Mouse (Mus musculus): ENCODE measurements around the gene Slc22a5.
"Not testable (repeated sequence)": the region's sequence is repeated elsewhere in the genome, so short reads cannot be mapped to it uniquely, and the experiment has no call there.

Slc22a5 gene

DNA sequence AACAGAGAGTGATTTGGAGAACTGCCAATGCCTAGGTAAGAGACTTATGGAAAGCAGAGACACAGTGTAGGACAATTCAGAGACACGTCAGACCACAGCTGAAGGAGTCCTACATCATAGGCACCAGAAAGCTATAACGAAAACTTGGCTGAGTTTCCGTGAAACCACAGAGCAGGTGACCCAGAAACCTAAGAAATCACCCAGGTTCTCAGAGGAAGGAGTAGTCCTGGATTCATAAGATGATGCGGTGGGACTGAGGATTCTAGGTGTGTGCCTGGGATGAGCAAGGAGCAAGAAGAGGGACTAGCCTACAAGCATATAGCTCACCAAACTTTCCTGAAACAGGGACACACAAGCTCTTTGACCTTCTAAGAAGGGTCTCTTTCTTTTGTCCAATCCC, 3.2 kb downstream of the Slc22a5 start:
- DNase-seq (ENCODE audit: low spot score), result no peak

GRCm38 (mm10) chr11:53883287-53883686, 8.2 kb downstream of the Slc22a5 start:
- no peak for DNase-seq (ENCODE audit: low spot score)

DNA sequence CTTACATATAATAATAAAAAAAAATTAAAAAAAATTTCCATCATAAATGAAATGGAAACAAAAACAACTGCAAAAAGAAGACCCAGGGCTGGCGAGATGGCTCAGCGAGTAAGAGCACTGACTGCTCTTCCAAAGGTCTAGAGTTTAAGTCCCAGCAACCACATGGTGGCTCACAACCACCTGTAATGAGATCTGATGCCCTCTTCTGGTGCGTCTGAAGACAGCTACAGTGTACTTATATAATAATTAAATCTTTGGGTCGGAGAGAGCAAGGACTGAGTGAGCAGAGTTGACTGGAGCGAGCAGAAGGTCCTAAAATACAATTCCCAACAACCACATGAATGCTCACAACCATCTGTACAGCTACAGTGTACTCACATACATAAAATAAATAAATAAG, 13.4 kb downstream of the Slc22a5 start:
- DNase-seq (ENCODE audit: low spot score), result not testable (repeated sequence)

- DNase-seq (ENCODE audit: low spot score), result no peak
These were observed 15.0 kb downstream of the Slc22a5 start for GRCm38 (mm10) chr11:53876488-53876887.

DNA sequence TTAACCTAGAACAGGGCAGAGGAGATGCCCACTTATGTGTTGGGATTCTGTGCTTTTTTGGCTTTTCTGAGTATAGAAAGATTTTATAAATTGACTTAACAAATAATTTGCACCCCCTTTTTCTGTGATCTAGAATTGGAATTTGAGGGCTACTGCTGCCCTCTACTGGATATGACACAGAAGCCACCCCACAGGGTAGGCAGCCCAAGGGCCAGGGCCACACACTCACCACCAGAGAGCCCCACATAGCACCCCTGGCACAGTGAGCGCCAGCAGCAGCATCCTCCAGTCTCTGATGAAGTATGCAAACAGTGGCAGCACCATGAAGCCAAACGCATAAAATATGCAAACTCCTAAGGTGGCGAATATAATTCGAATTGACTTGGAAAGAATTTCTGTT, 16.8 kb downstream of the Slc22a5 start:
- DNase-seq (ENCODE audit: low spot score), result no peak

DNA sequence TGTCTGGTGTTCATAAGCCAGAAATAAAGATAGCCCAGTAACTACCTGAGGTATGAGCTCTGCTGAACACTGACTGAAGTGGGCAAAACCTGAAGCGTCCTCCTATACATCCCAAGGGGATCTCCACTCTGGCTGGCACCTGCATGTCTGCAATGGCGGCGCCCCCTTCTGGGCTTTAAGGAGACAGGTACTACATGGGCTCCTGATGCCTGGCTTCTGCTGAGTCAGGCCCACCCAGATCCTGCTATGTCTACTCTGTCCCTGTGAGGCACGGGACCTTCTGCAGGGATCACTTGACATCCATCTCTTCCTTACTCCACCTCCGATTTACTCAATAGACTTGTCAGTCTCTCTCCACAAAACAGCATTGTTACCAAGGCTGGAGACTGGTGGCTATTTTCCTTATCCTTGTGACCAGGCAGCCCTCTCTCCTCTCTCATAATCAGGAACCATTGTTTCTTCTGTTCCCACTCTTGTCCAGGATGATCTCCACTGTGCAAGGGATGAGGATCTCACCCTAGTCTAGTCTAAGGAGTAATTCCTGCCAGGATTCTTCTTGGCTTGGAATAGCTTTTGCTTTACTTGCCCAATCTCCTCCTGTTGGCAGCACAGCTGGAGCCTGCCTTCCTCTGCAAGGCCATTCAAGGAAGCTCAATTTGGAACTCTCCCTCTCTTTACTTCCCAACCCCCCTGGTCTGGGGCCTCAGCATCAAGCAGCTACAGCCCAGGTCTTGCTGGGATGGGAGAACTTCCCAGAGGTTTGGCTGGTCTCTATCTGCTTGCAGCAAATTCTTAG, 17.4 kb downstream of the Slc22a5 start:
- DNase-seq (ENCODE audit: low spot score), result not testable (repeated sequence)

GRCm38 (mm10) chr11:53871786-53872507, 19.5 kb downstream of the Slc22a5 start:
- DNase-seq (ENCODE audit: low spot score), result no peak

GRCm38 (mm10) chr11:53869172-53869571, 22.3 kb downstream of the Slc22a5 start:
- no peak for DNase-seq (ENCODE audit: low spot score)

- DNase-seq (ENCODE audit: low spot score), result not testable (repeated sequence)
These were observed 23.1 kb downstream of the Slc22a5 start for GRCm38 (mm10) chr11:53868323-53868722.

GRCm38 (mm10) chr11:53864724-53865310, 26.6 kb downstream of the Slc22a5 start:
- DNase-seq (ENCODE audit: low spot score), result not testable (repeated sequence)

- not testable (repeated sequence) for DNase-seq (ENCODE audit: low spot score)
These were observed 30.5 kb downstream of the Slc22a5 start for GRCm38 (mm10) chr11:53860944-53861343.

DNA sequence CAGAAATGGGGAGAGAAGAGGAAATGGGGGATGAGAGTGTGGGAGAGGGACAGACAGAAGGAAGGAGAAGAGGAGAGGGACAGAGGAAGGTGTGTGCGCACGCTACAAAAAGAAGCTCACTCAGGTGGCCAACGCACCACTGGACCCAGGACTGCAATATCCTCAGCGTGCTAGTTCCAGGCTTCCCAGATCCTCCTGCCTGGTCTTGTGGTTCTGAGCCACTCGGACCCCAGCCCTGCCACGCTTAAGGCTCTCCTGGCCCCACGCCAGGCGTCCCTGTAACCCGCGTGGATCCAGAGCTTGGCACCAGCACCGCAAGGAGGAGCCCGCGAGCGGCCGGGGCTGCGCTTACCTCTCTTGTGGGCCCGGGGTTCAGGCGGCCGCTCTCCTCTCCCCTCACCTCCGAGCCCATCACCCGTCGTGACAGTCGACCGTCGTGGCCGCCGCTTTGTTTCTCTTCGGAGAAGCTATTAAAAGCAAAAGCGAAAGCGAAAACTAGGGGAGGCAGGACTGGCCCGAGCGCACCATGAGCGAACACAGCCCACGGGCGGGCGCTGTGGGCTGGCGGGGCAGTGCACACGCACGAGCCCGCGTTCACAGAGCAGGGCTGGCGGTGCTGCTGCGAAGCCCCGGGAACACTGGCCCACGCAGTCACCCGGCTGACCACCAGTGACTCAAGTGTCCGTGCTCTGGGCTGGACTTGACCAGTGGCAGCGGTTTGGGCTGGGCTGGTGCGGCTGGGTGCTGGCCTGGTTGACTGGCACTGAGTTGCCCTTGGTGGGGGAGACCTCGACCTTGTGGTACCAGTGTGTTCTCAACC, 32.5 kb downstream of the Slc22a5 start, which contains the start of gene Gm12216:
Gm12216 (minus strand) TSS at position 496 of the 820 bp plus-strand sequence.
- DNase-seq (ENCODE audit: low spot score), result not testable (repeated sequence)

- no peak for DNase-seq (ENCODE audit: low spot score)
These were observed 33.3 kb downstream of the Slc22a5 start for GRCm38 (mm10) chr11:53858058-53858760.

GRCm38 (mm10) chr11:53853665-53854064, 37.8 kb downstream of the Slc22a5 start:
- peak; percentile 64 for DNase-seq (ENCODE audit: low spot score)

GRCm38 (mm10) chr11:53851795-53852194, 39.7 kb downstream of the Slc22a5 start:
- no peak for DNase-seq (ENCODE audit: low spot score)

DNA sequence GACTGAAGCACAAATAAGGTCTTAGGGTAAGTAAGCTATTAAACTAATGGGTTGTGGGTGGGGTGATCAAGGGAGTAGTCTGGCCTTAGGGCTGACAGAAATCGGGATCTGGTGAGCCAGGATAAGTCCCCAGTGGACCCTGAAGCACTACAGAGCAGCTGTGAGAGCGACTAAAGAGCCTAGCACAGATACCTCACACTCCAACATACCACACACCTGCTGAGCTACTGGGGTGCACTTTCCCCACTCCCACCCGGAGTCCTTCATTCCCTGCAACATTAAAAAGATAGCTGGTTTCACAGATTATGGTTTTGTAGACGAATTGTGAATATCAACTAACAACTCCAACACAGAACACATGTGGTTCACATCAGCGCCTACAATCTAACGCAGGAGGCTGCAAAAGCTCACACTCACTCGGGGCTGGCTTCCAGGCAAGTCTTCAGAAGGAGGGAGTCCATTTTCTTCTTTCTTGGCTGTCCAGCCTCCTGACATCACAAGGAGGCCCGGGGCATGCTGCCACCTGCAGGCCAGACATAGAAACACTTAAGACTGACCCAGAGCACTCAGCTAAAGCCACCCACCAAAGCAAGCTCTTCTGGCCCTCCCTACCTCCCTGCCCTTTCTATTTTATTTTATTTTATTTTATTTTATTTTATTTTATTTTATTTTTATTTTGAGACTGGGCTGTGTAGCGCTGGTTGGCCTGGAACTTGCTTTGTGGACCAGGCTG, 41.7 kb downstream of the Slc22a5 start:
- peak; percentile 70 for DNase-seq (ENCODE audit: low spot score)

DNA sequence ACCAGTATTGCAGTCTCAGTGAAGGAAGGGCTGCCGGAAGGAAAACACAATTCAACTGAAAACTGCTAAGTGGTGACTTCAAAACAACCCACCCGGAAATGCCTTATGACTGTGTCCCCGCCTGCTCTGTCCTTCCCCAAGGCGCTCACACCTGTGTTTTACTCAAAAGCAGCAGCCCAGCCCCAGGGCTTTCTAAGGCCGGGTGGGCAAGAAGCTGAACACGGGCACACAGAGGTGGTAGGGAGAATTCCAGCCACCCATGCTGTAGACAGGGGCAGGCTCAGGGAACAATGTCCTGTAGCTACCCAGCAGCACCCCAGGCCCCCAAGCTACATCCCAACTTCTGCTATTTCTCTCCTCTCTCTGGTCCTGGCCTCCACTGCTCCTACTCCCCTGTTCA, 45.8 kb downstream of the Slc22a5 start:
- no peak for DNase-seq (ENCODE audit: low spot score)

DNA sequence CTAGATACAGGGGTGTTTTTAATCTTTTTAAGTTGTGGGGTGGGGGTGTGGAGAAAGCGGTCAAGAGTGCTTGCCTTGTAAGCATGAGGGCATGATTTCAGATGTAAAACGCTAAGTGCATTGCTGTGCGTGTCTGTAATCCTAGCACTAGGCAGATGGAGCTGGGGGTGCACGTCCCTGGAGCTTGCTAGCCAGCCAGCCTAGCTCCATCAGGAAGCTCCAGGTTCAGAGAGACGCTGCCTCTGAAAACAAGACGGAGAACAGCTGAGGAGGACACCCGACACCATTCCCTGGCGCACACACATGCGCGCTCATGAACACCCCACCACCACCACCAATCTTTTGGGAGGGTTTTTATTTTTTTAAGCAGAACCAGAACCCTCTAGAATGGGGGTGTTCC, 48.4 kb downstream of the Slc22a5 start:
- no peak for DNase-seq (ENCODE audit: low spot score)

DNA sequence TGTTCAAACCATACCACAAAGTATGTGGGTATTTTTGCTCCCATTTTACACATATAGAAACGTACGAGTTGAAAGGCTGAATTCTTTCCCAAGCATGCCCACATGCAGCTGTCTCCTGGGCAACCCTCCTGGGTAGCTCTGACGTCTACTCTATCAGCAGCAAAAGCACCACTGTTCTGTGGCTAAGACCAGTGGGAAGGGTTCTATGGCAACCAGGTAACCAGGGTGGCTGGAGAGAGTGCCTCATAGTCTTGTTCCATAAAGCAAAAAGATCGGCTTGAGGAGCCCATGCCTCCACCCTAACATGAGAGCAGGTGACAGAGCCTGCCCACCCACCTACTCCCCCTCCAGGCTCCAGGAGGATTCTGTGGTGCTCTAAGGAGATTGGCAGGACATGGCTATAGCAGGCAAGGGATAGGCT, 49.3 kb downstream of the Slc22a5 start:
- no peak for DNase-seq (ENCODE audit: low spot score)

GRCm38 (mm10) chr11:53841514-53841913, 49.9 kb downstream of the Slc22a5 start:
- no peak for DNase-seq (ENCODE audit: low spot score)

Data from yolk sac, embryonic 10.5 days (tissue).